Mouse (Mus musculus) frontal cortex, adult (tissue): ENCODE measurements around the gene Gm6904.
"Not testable (repeated sequence)": the region's sequence is repeated elsewhere in the genome, so short reads cannot be mapped to it uniquely, and the experiment has no call there.

ENCODE experiments used
- ATAC-seq: cut with Nextera tagmentation; 2 replicates; pipeline ENCODE4 v1.9.2; 2017; ENCODE audit warnings: mild to moderate bottlenecking, moderate library complexity, mixed read lengths; ENCODE audit not compliant: low TSS enrichment

Gm6904 gene

DNA sequence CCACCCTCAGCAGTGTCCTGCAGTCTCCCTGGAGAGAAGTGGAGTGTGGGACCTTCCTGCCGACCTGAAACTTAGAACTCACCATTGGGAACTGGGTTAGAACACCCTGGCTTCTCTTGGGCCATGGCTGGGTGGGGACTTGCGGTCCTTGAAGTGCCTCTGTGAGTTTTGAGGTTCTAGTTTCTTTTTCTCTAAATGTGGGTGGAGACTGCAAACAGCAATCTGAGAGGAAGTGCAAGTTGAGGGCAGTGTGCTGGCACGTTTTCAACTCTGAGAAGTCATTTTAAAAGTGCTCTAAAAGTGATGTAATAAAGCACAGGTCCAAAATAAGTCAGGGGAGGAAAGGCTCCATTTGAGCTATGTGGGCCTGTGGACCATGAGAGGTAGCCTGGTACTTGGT, at the start of gene Gm6904:
TSS of gene Gm6904 (minus strand) at position 161 of the 400 bp plus-strand sequence.
- no peak for ATAC-seq

DNA sequence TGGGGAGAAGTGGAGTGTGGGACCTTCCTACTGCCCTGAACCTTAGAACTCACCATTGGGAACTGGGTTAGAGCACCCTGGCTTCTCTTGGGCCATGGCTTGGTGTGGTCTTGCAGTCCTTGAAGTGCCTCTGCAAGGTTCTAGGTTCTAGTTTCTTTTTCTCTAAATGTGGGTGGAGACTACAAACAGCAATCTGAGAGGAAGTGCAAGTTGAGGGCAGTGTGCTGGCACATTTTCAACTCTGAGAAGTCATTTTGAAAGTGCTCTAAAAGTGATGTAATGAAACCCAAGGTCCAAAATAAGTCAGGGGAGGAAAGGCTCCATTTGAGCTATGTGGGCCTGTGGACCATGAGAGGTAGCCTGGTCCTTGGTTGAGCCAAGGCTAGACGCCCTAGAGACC, 37.4 kb upstream of the Gm6904 start, which contains the start of gene Phf11a:
TSS of gene Phf11a (minus strand) at position 132 of the 400 bp plus-strand sequence.
- ATAC-seq = not testable (repeated sequence)

DNA sequence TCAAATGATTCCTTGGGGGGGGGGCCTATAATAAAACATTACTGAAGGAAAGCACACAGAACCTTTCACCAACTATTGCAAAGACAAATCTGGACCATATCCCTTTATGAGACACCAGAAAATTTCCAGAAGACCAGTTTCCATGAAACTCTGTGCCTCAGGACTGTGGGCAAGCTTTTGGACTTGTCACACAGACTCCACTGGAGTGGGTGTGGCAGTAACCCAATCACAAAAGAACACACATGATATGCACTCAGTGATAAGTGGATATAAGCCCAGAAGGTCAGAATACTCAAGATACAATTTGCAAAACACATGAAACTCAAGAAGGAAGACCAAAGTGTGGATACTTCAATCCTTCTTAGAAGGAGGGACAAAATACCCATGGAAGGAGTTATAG, 31.8 kb upstream of the Gm6904 start:
- ATAC-seq = not testable (repeated sequence)

DNA sequence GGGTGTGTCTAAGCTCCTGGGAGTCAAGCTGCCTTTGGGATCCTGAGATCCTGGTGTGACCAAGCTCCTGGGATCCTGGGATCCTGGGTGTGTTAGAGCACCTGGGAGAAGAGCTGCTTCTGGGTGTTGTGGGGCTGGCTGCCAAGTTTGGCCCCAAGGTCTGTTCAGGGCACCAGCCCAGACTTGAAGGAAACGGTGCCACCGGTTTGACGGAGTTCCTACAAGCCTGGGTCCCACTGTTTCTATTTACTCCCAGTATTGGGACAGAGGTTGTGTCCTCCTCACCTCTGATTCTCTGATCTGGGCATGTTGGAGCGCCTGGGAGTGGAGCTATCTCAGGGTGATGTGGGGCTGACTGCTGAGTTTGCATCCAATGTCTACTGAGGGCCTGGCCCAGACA, 14.9 kb upstream of the Gm6904 start:
- not testable (repeated sequence) for ATAC-seq

DNA sequence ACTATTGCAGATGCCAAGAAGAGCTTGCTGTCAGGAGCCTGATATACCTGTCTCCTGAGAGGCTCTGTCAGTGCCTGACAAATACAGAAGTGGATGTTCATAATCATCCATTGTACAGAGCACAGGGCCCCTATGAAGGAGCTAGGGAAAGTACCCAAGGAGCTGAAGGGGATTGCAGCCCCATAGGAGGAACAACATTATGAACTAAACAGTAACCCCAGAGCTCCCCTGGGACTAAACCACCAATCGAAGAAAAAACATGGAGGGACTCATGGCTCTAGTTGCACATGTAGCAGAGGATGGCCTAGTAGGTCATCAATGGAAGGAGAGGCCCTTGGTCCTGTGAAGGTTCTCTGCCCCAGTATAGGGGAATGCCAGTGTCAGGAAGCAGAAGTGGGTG, 4.2 kb downstream of the Gm6904 start:
- not testable (repeated sequence) for ATAC-seq

DNA sequence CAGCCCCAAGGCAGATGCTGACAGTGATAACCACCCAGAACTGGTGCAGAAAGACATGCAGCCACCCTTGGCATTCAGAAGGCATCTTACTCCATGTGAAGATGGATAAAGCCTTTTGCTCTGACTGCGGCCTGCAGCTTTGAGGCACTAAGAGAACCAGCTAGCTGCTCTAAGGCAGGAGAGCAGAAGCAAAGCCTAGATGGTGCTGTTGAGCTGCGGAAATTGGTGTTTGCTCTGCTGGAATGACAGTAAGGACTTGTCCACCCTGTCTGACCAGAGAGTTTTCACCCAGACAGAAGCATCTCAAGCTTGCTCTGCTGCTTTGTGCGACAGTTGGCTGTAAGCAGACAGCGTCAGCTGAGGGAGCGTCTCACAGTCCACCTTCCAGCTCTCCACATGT, 9.7 kb downstream of the Gm6904 start:
- ATAC-seq = peak; percentile 97

DNA sequence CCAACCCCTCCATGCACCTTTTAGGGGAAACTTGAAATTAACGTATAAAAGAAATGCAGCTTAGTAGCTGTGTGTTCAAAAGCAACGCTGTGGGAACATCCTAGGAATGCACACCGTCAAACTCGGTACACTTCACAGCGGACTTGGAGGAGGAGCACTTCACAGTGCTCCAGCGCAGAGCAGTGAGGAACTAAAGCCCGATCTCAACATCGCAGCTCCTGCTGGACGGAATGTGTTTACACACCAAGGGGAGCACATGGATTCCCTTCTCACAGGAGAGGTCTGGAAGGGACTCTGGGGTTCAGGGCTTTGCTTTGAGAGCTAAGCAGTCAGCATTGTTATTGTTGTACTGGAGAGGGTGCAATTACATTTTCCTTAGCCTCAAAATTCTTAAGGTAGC, 26.4 kb downstream of the Gm6904 start:
- no peak for ATAC-seq

DNA sequence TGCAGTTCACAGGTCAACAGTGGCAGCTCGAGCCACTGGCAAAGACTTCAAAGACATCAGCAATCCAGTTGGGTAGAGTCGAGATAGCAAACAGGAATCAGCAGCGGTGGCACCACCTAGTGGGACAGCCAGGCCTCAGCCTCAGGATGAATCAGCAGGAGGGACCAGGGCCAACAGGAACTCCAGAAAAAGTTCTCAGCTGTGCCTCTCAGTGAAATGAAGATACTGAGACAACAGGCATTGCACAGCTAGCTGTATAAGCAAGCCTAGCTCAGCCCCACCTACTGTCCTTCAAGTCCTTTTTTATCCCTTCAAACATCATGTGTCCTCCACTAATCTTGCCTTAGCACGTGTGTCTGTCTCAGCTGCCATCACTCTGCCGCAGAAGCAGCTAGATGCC, 28.0 kb downstream of the Gm6904 start:
- peak; percentile 73 for ATAC-seq

DNA sequence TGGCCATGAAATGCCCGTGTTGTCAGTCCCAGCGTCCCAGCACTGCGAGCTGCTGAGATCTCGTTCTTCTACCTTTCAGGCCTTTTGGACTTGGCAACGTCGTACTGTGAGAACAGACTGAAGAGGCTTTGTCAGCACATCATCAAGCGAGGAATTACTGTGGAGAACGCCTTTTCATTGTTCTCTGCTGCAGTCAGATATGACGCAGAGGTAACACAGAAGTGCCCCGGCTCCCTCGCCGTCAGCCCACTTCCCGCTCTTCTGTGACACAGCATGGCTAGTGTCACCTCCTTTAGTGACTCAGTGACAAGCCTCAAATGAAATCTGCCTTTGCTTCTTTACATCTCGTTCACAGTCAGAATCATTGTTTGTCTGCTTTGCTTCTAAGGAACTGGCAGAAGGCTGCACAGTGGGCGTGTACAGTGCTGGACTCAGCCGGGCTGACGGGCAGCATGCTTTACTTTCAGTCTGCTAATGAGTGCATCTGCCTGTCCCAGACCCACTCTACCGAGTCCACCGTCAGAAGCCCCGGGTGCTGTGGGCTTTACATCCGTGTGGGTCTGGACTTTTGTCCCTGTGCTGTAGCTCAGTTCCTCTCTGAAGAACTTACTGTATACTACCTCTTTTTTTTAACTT, 29.6 kb downstream of the Gm6904 start:
- peak; percentile 48 for ATAC-seq

DNA sequence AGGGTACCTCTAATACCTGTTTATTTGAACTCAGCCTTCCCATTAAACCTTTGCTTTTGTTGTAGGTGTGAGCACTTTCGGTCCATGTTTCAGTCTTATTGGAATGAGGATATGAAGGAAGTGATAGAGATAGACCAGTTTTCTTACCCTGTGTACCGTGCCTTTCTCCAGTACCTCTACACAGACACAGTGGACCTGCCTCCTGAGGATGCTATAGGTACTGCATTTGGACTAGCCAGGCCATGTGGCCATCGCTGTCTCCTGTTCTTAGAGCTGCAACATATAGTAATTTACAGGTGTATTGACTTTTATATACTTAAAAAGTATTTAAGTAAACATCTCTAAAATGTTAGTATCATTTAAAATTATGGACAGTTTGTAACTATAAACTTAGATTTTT, 30.2 kb downstream of the Gm6904 start:
- no peak for ATAC-seq

DNA sequence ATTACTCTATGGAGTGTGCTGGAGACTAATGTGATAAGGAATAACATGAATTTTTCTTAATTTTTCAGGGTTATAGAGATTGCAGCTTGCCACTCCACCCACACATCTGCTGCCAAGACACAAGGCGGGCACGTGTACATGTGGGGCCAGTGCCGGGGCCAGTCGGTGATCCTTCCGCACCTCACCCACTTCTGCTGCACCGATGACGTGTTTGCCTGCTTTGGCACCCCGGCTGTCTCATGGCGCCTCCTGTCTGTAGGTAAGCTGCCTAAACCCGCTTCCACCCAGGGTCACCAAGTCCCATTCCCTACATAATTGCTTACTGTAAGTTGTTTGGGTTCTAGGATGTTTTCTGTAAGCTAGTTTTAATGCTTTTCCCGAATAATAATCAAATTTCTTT, 33.8 kb downstream of the Gm6904 start:
- ATAC-seq = no peak

DNA sequence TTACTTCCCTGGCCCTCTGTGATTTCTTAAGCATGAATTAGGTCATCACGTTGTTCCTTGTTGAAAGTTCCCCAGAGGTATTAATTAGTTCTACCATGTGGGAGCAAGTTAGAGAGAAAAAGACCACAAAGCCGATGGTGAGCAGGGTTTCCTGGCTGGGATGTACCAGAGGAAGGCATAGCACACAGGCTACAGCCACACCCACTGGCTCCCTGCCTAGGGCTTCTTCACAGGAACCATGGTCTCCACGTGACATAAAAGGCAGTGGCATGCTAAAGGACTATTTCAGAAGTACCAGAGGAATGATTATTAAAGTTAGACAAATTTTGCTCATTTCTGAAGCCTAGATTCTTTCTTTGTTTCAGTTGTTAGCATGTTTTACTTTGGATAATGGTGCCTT, 40.8 kb downstream of the Gm6904 start:
- no peak for ATAC-seq

DNA sequence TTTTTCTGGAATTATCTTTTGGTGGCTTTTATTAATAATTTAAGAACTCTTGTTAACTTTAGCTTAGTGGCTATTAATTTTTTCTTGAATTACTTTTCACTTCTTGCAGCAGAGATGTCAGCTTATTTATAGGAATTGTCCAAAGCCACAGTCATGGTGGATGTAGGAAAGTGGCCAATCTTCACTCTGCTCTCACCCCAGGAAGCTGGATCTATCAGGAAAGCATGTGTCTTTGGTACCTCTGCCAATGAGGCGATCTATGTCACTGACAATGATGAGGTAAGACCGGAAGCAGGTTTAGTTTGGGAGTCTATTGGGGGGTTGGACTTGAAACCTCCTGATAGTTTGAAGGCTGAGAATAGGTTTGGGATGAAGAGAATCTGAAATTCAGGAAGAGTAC, 50.2 kb downstream of the Gm6904 start:
- ATAC-seq = no peak

DNA sequence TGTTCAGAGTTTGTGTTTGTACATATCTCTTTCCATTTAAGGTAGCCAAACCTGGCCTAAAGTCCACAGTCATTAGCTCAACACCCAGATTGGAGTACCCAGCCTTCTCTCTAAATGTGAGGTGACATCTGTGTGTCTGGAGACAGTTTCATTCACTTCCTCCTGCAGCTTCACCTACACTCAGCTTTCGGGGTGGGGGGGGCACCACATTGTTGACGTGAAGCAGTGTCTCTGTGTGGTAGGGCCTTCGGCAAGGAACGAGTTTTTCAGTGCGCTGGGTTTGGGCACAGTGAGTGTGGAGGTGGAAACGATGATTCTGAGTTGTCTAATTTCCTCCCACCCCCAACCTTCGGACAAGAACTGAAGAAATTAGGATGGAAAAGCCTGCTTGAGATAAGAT, 51.0 kb downstream of the Gm6904 start:
- ATAC-seq = no peak

DNA sequence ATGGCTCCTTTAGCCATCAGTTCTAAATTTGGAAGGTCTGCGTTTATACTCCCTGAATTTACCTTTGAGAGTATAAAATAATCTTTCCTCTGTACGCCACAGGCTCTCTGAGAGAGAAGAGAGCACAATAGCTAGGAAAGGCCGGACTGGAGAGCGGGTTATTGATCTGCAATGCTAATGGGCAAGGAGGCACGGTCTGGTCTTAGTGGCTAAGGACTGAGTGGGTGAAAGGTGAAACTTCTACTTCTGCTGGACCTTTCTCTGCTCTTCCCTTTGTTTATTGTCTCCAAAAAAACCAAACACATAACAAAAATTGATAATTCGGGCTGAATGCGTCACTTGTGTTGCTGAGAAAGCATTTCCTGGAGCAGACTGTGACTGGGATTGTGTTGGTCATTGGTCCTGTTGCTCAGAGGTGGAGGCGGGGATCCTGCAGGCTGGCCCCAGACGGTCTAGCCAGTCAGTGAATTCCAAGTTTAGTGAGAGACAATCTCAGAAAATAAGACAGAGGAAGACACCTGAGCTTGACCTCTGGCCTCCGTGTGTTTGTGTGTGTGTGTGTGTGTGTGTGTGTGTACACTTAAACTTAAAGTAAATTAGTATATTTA, 53.9 kb downstream of the Gm6904 start:
- no peak for ATAC-seq

DNA sequence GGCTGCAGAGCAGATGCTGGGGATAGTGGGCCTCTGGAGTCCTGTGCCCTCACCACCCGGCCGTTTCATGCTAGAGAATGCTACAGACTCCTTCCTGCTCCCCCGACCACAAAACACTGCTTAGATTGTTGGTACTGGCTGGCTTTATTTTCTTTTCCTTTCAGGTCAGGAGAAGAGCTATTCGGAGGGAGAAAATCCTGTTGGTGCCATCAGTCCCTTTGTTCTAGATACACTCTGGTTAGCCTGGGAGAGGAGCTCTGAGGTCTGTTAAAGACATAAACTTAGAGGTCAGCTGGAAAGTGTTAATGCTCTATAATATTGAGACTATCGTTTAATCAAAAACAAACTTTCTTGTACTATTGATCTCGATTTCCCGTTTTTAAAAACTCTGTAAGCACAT, 54.6 kb downstream of the Gm6904 start:
- ATAC-seq = no peak

DNA sequence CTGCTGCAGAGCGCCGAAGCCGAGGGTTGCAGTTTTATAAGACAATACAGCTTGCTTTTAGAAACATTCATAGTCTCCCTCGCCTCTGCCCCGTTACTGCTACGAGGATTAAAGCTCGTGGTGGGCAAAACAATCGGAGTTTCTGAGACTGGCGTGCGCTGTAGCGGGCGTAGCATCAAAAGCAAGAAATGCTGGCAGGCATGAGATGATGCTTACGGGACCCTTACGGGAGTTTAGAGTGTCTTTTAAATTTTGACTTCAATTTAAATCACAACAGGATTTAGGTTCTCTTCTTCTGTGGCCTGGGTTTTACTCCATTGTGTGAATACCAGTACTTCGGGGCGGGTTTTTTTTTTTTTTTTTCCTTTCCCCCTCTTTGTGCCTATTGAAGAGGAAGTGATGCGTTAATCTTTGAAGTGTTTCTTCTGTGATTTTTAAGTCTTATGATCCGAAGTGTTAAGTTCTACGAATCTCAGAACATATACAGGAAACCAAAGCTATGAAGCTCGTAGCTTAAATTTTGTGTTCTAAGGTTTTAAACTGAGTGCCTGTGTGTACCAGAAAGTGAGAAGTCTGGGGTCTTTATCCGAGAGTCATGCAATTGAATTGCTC, 58.3 kb downstream of the Gm6904 start:
- no peak for ATAC-seq

DNA sequence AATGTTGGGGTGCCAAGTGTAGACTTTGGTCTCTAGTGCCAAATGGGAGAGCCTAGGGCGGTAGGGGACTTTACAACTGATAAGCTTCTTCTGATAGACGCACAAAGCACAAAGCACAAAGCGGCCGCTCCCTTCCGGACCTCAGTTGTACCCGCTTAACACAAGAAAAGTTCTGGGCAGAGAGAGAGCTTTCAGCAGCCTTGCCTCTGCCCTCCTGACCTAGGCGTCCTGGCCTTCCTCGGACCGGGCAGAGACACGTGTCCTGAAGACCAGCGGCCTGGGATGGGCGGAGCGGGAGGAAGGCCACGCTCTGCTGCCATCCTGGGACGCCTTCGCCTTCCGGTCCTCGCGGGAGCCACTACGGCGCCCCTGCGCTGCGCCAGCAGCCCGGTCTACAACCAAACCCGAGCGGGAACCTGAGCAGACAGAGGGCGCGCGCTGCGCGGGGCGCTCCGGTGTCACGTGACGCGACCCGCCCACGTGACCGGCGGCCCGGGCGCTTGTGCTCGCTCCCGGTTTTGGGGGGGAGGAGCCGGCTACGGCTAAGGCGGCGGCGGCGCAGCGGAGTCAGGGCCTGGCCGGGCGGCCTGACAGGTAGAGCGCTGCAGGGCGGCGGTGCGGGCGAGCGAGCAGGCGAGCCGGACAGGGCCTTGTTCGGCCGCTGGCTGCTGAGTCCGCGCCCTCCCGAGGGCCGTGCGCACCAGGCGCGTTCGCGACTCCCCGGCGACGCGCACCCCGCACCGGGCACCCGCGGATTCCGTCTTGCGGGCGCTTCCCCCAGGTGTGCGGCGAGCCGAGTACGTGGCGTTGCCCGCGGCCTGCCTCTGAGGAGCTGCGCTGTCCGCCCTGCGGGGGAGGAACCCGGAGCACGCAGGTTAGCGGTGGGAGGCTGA, 59.1 kb downstream of the Gm6904 start, which contains the start of gene Rcbtb1:
TSS of gene Rcbtb1 (plus strand) at position 499 of the 893 bp plus-strand sequence.
- ATAC-seq = peak; percentile 92
